In genomic region chr2:141870930-141871329, GRCm38 (mm10) we compare ENCODE assay signal across 18 mouse cellular contexts.
DNase-seq lines count a peak whose midpoint lies in the region; ATAC-seq and TF ChIP-seq lines count a peak whose summit lies in the region.
"Had no signal": no experiment of that assay in that cellular context is flagged by ENCODE, and none has a peak within 500 bp of the region (broad histone marks: within the 10 kb centered on the region; RNA-seq: fewer than 3 reads in every experiment).

No protein-coding gene starts in this region.

- DNase-seq in kidney, adult 18-20 months = no peak
- DNase-seq in brain, adult 2 months (ENCODE audit: low read depth, low spot score) = peak; percentile 28
- no peak for DNase-seq in layer of hippocampus, adult 2 months (ENCODE audit: low spot score in 2 of 2)
- DNase-seq: adrenal gland, adult 2 months; adrenal gland, postnatal 25 days; cerebellum, adult 2 months; cerebellum, postnatal 10 days; embryo, embryonic 11 days; gastrocnemius, postnatal 14 days had no signal

- H3K9ac ChIP-seq in kidney, embryonic 16.5 days (replicated peaks; ENCODE audit: low read length) = no peak overlapping the region
- H3K9ac ChIP-seq in intestine, embryonic 15.5 days = no peak overlapping the region
- H3K9ac ChIP-seq in stomach, embryonic 16.5 days (ENCODE audit: low read length) = no peak overlapping the region
- H3K9ac ChIP-seq: embryonic facial prominence, embryonic 15.5 days; forebrain, embryonic 15.5 days; heart, embryonic 12.5 days; hindbrain, embryonic 15.5 days had no signal

- H3K9me3 ChIP-seq in kidney, embryonic 16.5 days (ENCODE audit: low read length) = no peaks in the 10 kb centered on the region
- H3K9me3 ChIP-seq in intestine, embryonic 15.5 days = no peaks in the 10 kb centered on the region
- H3K9me3 ChIP-seq in stomach, embryonic 16.5 days (replicated peaks; ENCODE audit: control insufficient read depth, low read length) = no peaks in the 10 kb centered on the region
- H3K9me3 ChIP-seq: embryonic facial prominence, embryonic 15.5 days; forebrain, embryonic 10.5 days; forebrain, embryonic 15.5 days; heart, embryonic 12.5 days; hindbrain, embryonic 15.5 days had no signal

- 59% methylated on average over 4 of the region's 4 CpGs for WGBS in kidney, embryonic 16.5 days
- 41% methylated on average over 4 of the region's 4 CpGs for WGBS in intestine, embryonic 15.5 days
- WGBS in stomach, embryonic 16.5 days = 37% methylated on average over 4 of the region's 4 CpGs

- no peak for TF ChIP-seq CTCF in layer of hippocampus, adult 2 months (conservative IDR thresholded peaks at IDR 0.05)

- 0 out of 2 replicates have a peak, but pooled peaks cover 7% of the 10 kb centered on the region for H3K4me1 ChIP-seq in kidney, embryonic 16.5 days (ENCODE audit: insufficient read depth, low read length)
- no peaks in the 10 kb centered on the region for H3K4me1 ChIP-seq in intestine, embryonic 15.5 days (replicated peaks)
- H3K4me1 ChIP-seq in stomach, embryonic 16.5 days (ENCODE audit: control insufficient read depth, insufficient read depth, low read length) = no peaks in the 10 kb centered on the region
- H3K4me1 ChIP-seq: embryonic facial prominence, embryonic 15.5 days; forebrain, embryonic 10.5 days; forebrain, embryonic 15.5 days; heart, embryonic 12.5 days; hindbrain, embryonic 15.5 days had no signal

- ATAC-seq in kidney, embryonic 16.5 days (ENCODE audit: low FRiP score, low TSS enrichment) = peak; percentile 54; the same call in 1 of the 2 replicates
- peak; percentile 43; the same call in 1 of the 2 replicates for ATAC-seq in intestine, embryonic 15.5 days
- ATAC-seq in stomach, embryonic 16.5 days (ENCODE audit: insufficient read depth, low FRiP score) = no peak
- ATAC-seq: forebrain, embryonic 15.5 days had no signal

- no peak overlapping the region for H3K27ac ChIP-seq in kidney, embryonic 16.5 days (ENCODE audit: low read length)
- H3K27ac ChIP-seq in intestine, embryonic 15.5 days = no peak overlapping the region
- H3K27ac ChIP-seq in stomach, embryonic 16.5 days (ENCODE audit: low read length) = no peak overlapping the region
- no peak overlapping the region for H3K27ac ChIP-seq in layer of hippocampus, adult 2 months
- H3K27ac ChIP-seq: embryonic facial prominence, embryonic 15.5 days; forebrain, embryonic 10.5 days; forebrain, embryonic 15.5 days; hindbrain, embryonic 15.5 days had no signal

- H3K36me3 ChIP-seq in kidney, embryonic 16.5 days (ENCODE audit: insufficient read depth, low read length) = no peaks in the 10 kb centered on the region
- H3K36me3 ChIP-seq in intestine, embryonic 15.5 days = no peaks in the 10 kb centered on the region
- no peaks in the 10 kb centered on the region for H3K36me3 ChIP-seq in stomach, embryonic 16.5 days (ENCODE audit: control insufficient read depth, insufficient read depth, low read length)
- H3K36me3 ChIP-seq: embryonic facial prominence, embryonic 15.5 days; forebrain, embryonic 10.5 days; forebrain, embryonic 15.5 days; heart, embryonic 12.5 days; hindbrain, embryonic 15.5 days had no signal

- no peak overlapping the region for H3K4me3 ChIP-seq in kidney, embryonic 16.5 days (ENCODE audit: low read length)
- no peak overlapping the region for H3K4me3 ChIP-seq in intestine, embryonic 15.5 days (replicated peaks)
- H3K4me3 ChIP-seq in stomach, embryonic 16.5 days (replicated peaks; ENCODE audit: low read length) = no peak overlapping the region
- H3K4me3 ChIP-seq in layer of hippocampus, adult 2 months = no peak overlapping the region
- H3K4me3 ChIP-seq: embryonic facial prominence, embryonic 15.5 days; erythroblast, embryonic 14.5 days; forebrain, embryonic 10.5 days; forebrain, embryonic 15.5 days; heart, embryonic 12.5 days; hindbrain, embryonic 15.5 days had no signal

- no peaks in the 10 kb centered on the region for H3K27me3 ChIP-seq in kidney, embryonic 16.5 days (ENCODE audit: insufficient read depth, low read length)
- H3K27me3 ChIP-seq in intestine, embryonic 15.5 days (replicated peaks) = no peaks in the 10 kb centered on the region
- H3K27me3 ChIP-seq in stomach, embryonic 16.5 days (ENCODE audit: control insufficient read depth, insufficient read depth, low read length) = no peaks in the 10 kb centered on the region
- H3K27me3 ChIP-seq: embryonic facial prominence, embryonic 15.5 days; forebrain, embryonic 15.5 days; heart, embryonic 12.5 days; hindbrain, embryonic 15.5 days had no signal

- H3K4me2 ChIP-seq in kidney, embryonic 16.5 days (replicated peaks; ENCODE audit: low read depth, low read length) = no peak overlapping the region
- H3K4me2 ChIP-seq in intestine, embryonic 15.5 days (replicated peaks) = no peak overlapping the region
- H3K4me2 ChIP-seq in stomach, embryonic 16.5 days (ENCODE audit: low read depth, low read length) = peak overlapping the region; percentile 2; the same call in 1 of the 2 replicates
- H3K4me2 ChIP-seq: embryonic facial prominence, embryonic 15.5 days; forebrain, embryonic 15.5 days; heart, embryonic 12.5 days; hindbrain, embryonic 15.5 days had no signal
